Mouse (Mus musculus) adrenal gland (tissue): ENCODE data around the gene Foxs1.

Experiments
- intact Hi-C: fragments of 180-260 bp; cut with DNase I; formaldehyde crosslinking; loops from one replicate; pipeline ENCODE4 v1.15.1; 2025
- long read RNA-seq, 2 experiments: library from polyadenylated mRNA; unstranded; transcript quantifications; one replicate each; pipeline ENCODE4 v2.0.0; 2020; ENCODE audit warnings: borderline replicate concordance in 1 of 2; ENCODE audit not compliant: insufficient replicate concordance in 1 of 2

The Foxs1 gene
- long read RNA-seq, experiment 1, partial matches to known transcripts = 0 of 2 reads
- long read RNA-seq, experiment 1, other reads (novel, unspliced or antisense) = 0 of 2 reads
- long read RNA-seq, experiment 2, partial matches to known transcripts = 0 of 1 reads
- long read RNA-seq, experiment 2, other reads (novel, unspliced or antisense) = 0 of 1 reads

DNA sequence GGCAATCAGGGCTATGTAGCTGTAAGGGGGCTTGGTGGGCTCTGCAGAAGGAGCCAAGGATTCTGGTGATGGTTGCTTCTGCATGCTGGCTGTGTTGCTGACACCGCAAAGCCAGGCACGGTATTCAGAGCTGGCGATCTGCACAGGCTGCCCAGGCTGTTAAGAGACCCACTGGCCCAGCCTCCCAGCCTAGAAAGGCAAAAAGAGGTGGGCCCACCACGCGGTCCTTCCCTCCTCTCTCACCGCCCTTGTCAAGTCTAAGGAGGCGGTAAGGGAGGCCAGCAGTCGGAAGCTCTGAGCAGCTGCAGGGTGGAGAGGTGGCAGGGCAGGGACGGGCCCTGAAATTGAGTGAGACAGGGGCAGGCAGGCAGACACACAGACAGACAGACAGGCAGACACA, at the start of gene Foxs1:
Foxs1 (minus strand) TSS at position 161 of the 400 bp plus-strand sequence.
- intact Hi-C loops = loop anchor here (2.0 kb wide), 1 partner anchor 18 kb away; no protein-coding TSS in a partner anchor

GRCm38 (mm10) chr2:152976991-152977390, 44.0 kb upstream of the Foxs1 start:
- intact Hi-C loops = no loop called here

- intact Hi-C loops = loop anchor here (5.0 kb wide), 1 partner anchor 42 kb away; no protein-coding TSS in a partner anchor
Measured at GRCm38 (mm10) chr2:152965555-152965954, 32.5 kb upstream of the Foxs1 start.

- intact Hi-C loops = no loop called here
Measured at GRCm38 (mm10) chr2:152962091-152962793, 29.2 kb upstream of the Foxs1 start, which contains the start of gene Ttll9. Ttll9 (plus strand) TSS chr2:152962485.

- intact Hi-C loops = no loop called here
Measured at GRCm38 (mm10) chr2:152958116-152958515, 25.1 kb upstream of the Foxs1 start.

- intact Hi-C loops = no loop called here
Measured at GRCm38 (mm10) chr2:152951850-152952720, 19.1 kb upstream of the Foxs1 start.

- intact Hi-C loops = no loop called here
Measured at GRCm38 (mm10) chr2:152951065-152951849, 18.2 kb upstream of the Foxs1 start, which contains the start of gene Dusp15. Dusp15 (minus strand) TSS chr2:152951698.

DNA sequence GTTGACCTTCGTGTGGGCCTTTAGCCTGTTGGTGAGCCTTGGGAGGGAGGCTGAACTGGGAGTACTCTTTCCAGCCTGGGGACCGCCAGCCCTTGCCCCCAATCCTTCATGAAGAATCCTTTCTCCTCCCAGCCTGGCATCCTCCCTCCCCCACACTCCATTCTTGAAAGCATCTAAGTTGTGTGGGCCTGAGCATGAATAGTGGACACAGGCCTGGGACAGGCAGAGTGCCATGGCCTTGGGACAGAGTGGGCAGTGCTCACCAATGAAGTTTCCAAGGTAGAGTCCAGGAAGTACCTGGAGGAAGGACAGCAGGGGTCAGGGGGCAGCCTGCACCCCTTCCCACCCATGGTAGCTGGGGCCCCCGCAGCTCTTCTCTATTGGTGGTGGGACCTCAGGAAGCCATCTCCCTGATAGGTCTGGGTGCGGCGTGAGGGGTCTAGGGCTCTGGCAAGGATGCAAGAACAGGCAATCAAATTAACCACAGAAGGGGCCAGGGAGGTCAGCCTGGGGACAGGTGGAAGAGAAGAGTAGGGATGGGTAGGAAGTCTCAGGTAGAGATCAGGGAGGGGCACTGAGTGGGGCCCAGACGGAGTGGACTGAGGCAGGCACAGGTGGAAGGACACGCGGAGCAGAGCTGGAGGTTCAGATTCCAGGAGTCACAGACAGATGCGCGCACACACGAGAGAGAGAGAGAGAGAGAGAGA, 17.5 kb upstream of the Foxs1 start:
- intact Hi-C loops = no loop called here

DNA sequence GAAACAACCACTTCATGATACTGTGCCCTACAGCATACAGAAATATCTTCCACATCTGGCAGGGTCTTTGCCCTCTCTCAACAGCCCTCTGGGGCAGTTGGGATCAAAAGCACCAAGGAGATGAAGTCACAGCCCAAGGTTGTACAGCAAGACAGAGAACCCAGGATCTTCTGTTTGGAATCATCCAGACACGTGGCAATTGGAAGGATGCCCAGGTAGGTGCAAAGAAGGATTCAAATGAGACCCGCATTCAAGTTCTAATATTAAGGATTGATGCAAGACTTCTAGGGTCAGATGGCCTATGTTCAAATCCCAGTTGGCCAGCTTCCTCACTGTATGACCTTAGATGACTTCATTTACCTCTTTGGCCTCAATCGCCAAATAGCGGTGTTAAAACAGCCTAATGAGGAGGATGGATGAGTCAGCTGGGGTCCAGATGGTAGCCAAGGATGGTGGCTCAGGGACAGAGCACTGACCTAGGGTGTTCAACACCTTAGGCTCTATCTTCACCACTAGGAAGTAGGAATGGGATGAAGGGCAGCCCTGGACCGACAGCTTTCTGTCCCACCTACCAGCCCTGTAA, 15.5 kb upstream of the Foxs1 start:
- intact Hi-C loops = no loop called here

- intact Hi-C loops = no loop called here
Measured at GRCm38 (mm10) chr2:152947098-152947497, 14.1 kb upstream of the Foxs1 start.

DNA sequence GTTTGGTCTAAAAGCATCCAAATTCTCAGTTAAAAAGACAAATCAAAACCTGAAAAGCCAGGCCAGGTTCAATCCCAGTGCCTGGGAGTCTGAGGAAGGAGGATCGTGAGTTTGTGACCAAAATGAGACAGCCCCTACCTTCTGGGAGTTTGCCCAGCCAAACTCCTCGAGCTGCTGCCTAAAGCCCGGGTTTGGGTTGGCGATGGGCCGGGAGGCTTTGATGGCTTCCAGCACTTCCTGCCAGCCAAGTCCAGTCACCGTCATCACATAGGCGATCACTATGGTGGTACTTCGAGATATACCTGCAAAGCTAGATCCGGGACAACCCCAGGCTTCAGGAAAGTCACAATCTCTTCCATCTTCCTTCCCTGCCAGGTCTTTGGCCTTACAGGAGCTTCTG, 11.0 kb upstream of the Foxs1 start:
- intact Hi-C loops = no loop called here

- intact Hi-C loops = no loop called here
Measured at GRCm38 (mm10) chr2:152943568-152943967, 10.6 kb upstream of the Foxs1 start.

DNA sequence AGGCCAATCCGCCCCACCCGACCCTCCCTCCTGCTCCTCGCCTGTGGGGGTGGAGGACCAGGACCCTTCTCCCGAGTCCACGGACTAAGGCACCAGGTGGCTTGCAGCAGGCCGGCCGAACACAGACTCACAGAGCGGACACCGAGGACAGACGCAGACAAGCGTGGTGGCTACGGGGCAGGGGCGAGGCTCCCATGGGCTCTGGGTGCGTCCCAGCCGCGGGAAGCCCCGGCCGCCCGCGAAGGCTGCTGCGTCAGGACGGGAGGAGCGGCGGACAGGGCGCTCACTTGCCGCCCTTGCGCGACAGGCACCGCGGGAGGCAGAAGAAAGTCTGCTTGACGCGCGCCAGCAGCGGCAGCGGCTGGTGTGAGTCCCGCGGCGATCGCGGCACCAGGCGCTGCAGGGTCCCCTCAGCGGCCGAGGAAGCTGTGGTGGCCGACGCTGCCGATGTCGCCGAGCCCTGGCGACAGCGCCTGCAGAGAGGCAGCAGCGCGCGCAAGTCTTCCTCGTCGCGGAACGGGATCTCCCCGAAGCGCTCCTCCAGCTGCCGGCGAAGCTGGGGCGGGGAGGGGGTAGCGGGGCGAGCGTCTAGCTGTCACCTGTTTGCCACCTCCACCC, 10.0 kb upstream of the Foxs1 start:
- intact Hi-C loops = no loop called here

- intact Hi-C loops = no loop called here
Measured at GRCm38 (mm10) chr2:152941776-152942175, 8.8 kb upstream of the Foxs1 start.

GRCm38 (mm10) chr2:152941106-152941505, 8.1 kb upstream of the Foxs1 start:
- intact Hi-C loops = no loop called here

GRCm38 (mm10) chr2:152939846-152940245, 6.8 kb upstream of the Foxs1 start:
- intact Hi-C loops = loop anchor here (5.0 kb wide), 1 partner anchor 77 kb away; the partner anchor contains the start of gene Pdrg1

- intact Hi-C loops = loop anchor here (2.0 kb wide), 1 partner anchor 19 kb away; no protein-coding TSS in a partner anchor
Measured at GRCm38 (mm10) chr2:152933614-152934013, 606 bp upstream of the Foxs1 start.

GRCm38 (mm10) chr2:152931456-152932160, 1.4 kb downstream of the Foxs1 start:
- intact Hi-C loops = loop anchor here (2.0 kb wide), 1 partner anchor 17 kb away; no protein-coding TSS in a partner anchor

GRCm38 (mm10) chr2:152930276-152930675, 2.7 kb downstream of the Foxs1 start:
- intact Hi-C loops = no loop called here
